Mouse (Mus musculus) heart, postnatal 0 days (tissue): ENCODE measurements around the gene Rnd3. TPM values are rescaled to one million over a fixed set of nuclear protein-coding genes. Genes with fewer than 3 reads are reported as not detected.

ENCODE experiments used
- ATAC-seq: fragments of 200-750 bp; cut with Nextera tagmentation; 2 replicates; pipeline ENCODE4 v1.8.0; 2017; ENCODE audit warnings: low read depth, moderate number of reproducible peaks, moderate library complexity; ENCODE audit not compliant: insufficient read depth
- DNase-seq: peaks from one replicate; pipeline ENCODE4 v3.0.0-alpha.2; 2016; ENCODE audit warnings: low spot score
- H3K27ac ChIP-seq: fragments of 300-500 bp; sonication (generic); 2 replicates; pipeline ENCODE4 v1.5.1; 2014; ENCODE audit warnings: low read depth, mild to moderate bottlenecking
- H3K27me3 ChIP-seq: fragments of 300-500 bp; sonication (generic); 2 replicates; pipeline ENCODE4 v1.6.1; 2014; ENCODE audit warnings: low read length, mixed read lengths; ENCODE audit not compliant: control insufficient read depth, insufficient read depth
- H3K36me3 ChIP-seq: fragments of 300-500 bp; sonication (generic); replicated peaks from 2 replicates; pipeline ENCODE4 v1.6.1; 2014; ENCODE audit warnings: low read length, mixed read lengths; ENCODE audit not compliant: control insufficient read depth, insufficient read depth
- H3K4me1 ChIP-seq: fragments of 300-500 bp; sonication (generic); 2 replicates; pipeline ENCODE4 v1.6.1; 2014; ENCODE audit warnings: antibody characterized with exemption; ENCODE audit not compliant: control insufficient read depth, insufficient read depth
- H3K4me2 ChIP-seq: fragments of 300-500 bp; sonication (generic); 2 replicates; pipeline ENCODE4 v1.6.1; 2014; ENCODE audit warnings: low read depth, mild to moderate bottlenecking, low read length, moderate library complexity
- H3K4me3 ChIP-seq: fragments of 300-500 bp; sonication (generic); 2 replicates; pipeline ENCODE4 v1.5.1; 2014; ENCODE audit warnings: low read depth, low read length
- H3K9ac ChIP-seq: fragments of 300-500 bp; sonication (generic); replicated peaks from 2 replicates; pipeline ENCODE4 v1.6.1; 2014; ENCODE audit warnings: low read depth, low read length, mixed read lengths
- H3K9me3 ChIP-seq: fragments of 300-500 bp; sonication (generic); replicated peaks from 2 replicates; pipeline ENCODE4 v1.6.1; 2016; ENCODE audit warnings: low read length; ENCODE audit not compliant: control insufficient read depth
- CTCF ChIP-seq: IDR thresholded peaks from 2 replicates; pipeline ENCODE4 v1.5.1; 2016; ENCODE audit warnings: antibody characterized with exemption, control low read depth, low read depth
- EP300 ChIP-seq: IDR thresholded peaks from 2 replicates; pipeline ENCODE4 v1.6.1; 2016; ENCODE audit warnings: antibody characterized with exemption, low read depth
- WGBS: fragments of 180-500 bp; shearing (Covaris S2); extraction: QIAGEN DNeasy Blood & Tissue Kit; methylation state at CpG from one replicate; pipeline ENCODE4 v1.1.7; 2014; 5-methylcytosine and 5-hydroxymethylcytosine counted together
- polyA plus RNA-seq: library from polyadenylated mRNA; unstranded; fragments of >200 nt; fragmentation: Nextera tagmentation; extraction: Ambion mirVana; gene quantifications from 2 replicates; pipeline ENCODE4 v1.2.1, GENCODE M21; 2015
- total RNA-seq: library from RNA; depleted of rRNA; stranded (reverse); fragments of >200 nt; gene quantifications from 2 replicates; pipeline ENCODE4 v1.2.3, GENCODE M21; 2014; ENCODE audit warnings: low replicate concordance

The Rnd3 gene
- total and polyA plus RNA-seq, 2 experiments from 2014 or later, result 12.9 to 20.3 TPM

GRCm38 (mm10) chr2:51087307-51088122 is 61.4 kb downstream of the Rnd3 start:
- TF ChIP-seq EP300, result no peak
- no peak for TF ChIP-seq CTCF
- ATAC-seq, result no peak

GRCm38 (mm10) chr2:51085155-51085554 is 63.8 kb downstream of the Rnd3 start:
- no peak for TF ChIP-seq CTCF
- no peak for TF ChIP-seq EP300
- Histone ChIP-seq H3K4me2 (no peak overlapping the region), H3K9me3 (no peaks in the 10 kb centered on the region), H3K27ac (no peak overlapping the region), H3K36me3 (no peaks in the 10 kb centered on the region), H3K27me3 (no peaks in the 10 kb centered on the region), H3K4me1 (no peaks in the 10 kb centered on the region), H3K4me3 (no peak overlapping the region), H3K9ac (no peak overlapping the region)
- DNase-seq (no peak), ATAC-seq (no peak)
- 89% methylated on average over 11 of the region's 11 CpGs for WGBS

More at GRCm38 (mm10) chr2:51087307-51088122, 61.4 kb downstream of the Rnd3 start:
- Histone ChIP-seq H3K9me3 (no peaks in the 10 kb centered on the region), H3K4me1 (no peaks in the 10 kb centered on the region), H3K4me2 (no peak overlapping the region), H3K27ac (no peak overlapping the region), H3K36me3 (no peaks in the 10 kb centered on the region), H3K4me3 (no peak overlapping the region), H3K27me3 (no peaks in the 10 kb centered on the region), H3K9ac (no peak overlapping the region)
- DNase-seq, result no peak
- WGBS, result 73% methylated on average over 12 of the region's 12 CpGs

DNA sequence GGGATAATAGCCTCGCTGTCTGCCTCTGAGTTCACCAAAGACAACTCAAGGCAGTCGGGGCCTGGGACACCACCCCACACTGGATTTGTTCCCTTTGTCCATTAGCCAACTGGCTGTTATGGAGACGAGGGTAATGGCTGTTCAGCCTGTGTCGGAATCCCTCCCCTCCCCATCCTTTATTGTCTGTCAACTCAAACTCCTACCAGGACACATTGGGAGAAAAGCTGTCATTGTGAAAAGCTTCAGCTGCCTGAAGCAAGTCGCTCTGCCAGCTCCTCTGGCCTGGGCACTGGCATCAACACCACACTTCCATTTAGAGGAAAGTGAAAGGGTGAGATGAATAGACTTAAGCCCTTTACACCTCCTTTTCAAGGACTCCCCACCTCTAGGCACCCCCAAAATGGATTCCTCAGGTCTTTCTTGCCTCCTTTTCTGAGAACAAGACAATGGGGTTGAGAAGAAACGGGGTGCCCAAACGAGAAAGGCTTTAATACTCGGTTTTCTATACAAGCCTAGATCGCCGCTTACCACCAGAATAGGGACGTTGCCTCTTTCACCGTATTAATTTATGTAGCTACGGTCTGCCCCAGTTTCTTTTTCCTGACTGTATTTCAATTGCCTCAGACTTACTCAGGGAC is 66.1 kb downstream of the Rnd3 start:
- no peak overlapping the region for H3K9ac ChIP-seq
- TF ChIP-seq EP300 (no peak), CTCF (no peak)
- no peaks in the 10 kb centered on the region for H3K27me3 ChIP-seq
- no peak overlapping the region for H3K4me2 ChIP-seq
- no peak for DNase-seq
- H3K4me3 ChIP-seq, result no peak overlapping the region
- H3K4me1 ChIP-seq, result no peaks in the 10 kb centered on the region
- 84% methylated on average over 13 of the region's 13 CpGs for WGBS
- H3K36me3 ChIP-seq, result no peaks in the 10 kb centered on the region
- H3K9me3 ChIP-seq, result no peaks in the 10 kb centered on the region
- ATAC-seq, result no peak
- H3K27ac ChIP-seq, result no peak overlapping the region
